Mouse (Mus musculus) layer of hippocampus, adult 2 months (tissue): ENCODE data around the gene Itgal. TPM values are rescaled to one million over a fixed set of nuclear protein-coding genes. Genes with fewer than 3 reads are reported as not detected.

Experiments
- DNase-seq, 2 experiments: peaks; one replicate each; pipeline ENCODE4 v3.0.0; 2022; ENCODE audit warnings: low spot score in 2 of 2
- H3K27ac ChIP-seq: fragments of 200-600 bp; 2 replicates; pipeline ENCODE4 v1.8.1; 2022
- H3K4me3 ChIP-seq: fragments of 200-600 bp; 2 replicates; pipeline ENCODE4 v1.8.1; 2022; ENCODE audit warnings: mild to moderate bottlenecking
- CTCF ChIP-seq: fragments of 200-600 bp; conservative IDR thresholded peaks from 2 replicates; pipeline ENCODE4 v1.8.1; 2022; ENCODE audit warnings: antibody characterized with exemption, mild to moderate bottlenecking, moderate library complexity
- total RNA-seq, 2 experiments: library from RNA; stranded (reverse); gene quantifications; 2 replicates each; pipeline ENCODE4 v1.2.3; 2021

The Itgal gene
- total RNA-seq, 2 experiments from 2014 or later, result 0.20 to 0.36 TPM

- TF ChIP-seq CTCF, result no peak
- H3K27ac ChIP-seq, result no peak overlapping the region
- no peak overlapping the region for H3K4me3 ChIP-seq
- DNase-seq, result no peak
Observed at GRCm38 (mm10) chr7:127289306-127289705, 6.8 kb upstream of the Itgal start.

GRCm38 (mm10) chr7:127290142-127290541, 5.9 kb upstream of the Itgal start:
- Histone ChIP-seq H3K27ac (no peak overlapping the region), H3K4me3 (no peak overlapping the region)
- no peak for DNase-seq
- no peak for TF ChIP-seq CTCF

GRCm38 (mm10) chr7:127296786-127297555, 911 bp downstream of the Itgal start:
- Histone ChIP-seq H3K4me3 (no peak overlapping the region), H3K27ac (no peak overlapping the region)
- TF ChIP-seq CTCF, result no peak
- no peak for DNase-seq

- DNase-seq, result no peak
- TF ChIP-seq CTCF, result no peak
- H3K4me3 ChIP-seq, result no peak overlapping the region
- H3K27ac ChIP-seq, result no peak overlapping the region
Observed at GRCm38 (mm10) chr7:127297586-127298193, 1.6 kb downstream of the Itgal start.

GRCm38 (mm10) chr7:127308431-127308830, 12.4 kb downstream of the Itgal start:
- TF ChIP-seq CTCF, result no peak
- DNase-seq, result no peak
- Histone ChIP-seq H3K27ac (no peak overlapping the region), H3K4me3 (no peak overlapping the region)

GRCm38 (mm10) chr7:127308887-127309286, 12.8 kb downstream of the Itgal start:
- Histone ChIP-seq H3K27ac (no peak overlapping the region), H3K4me3 (no peak overlapping the region)
- DNase-seq, result peak; percentile 53 to 76
- TF ChIP-seq CTCF, result peak; percentile 86

GRCm38 (mm10) chr7:127309951-127310350, 13.9 kb downstream of the Itgal start:
- no peak for TF ChIP-seq CTCF
- Histone ChIP-seq H3K27ac (no peak overlapping the region), H3K4me3 (no peak overlapping the region)
- DNase-seq, result no peak

GRCm38 (mm10) chr7:127313912-127314311, 17.9 kb downstream of the Itgal start:
- DNase-seq, result no peak
- no peak for TF ChIP-seq CTCF
- Histone ChIP-seq H3K27ac (no peak overlapping the region), H3K4me3 (no peak overlapping the region)

- no peak for DNase-seq
- Histone ChIP-seq H3K4me3 (no peak overlapping the region), H3K27ac (no peak overlapping the region)
- TF ChIP-seq CTCF, result no peak
Observed at GRCm38 (mm10) chr7:127321106-127321505, 25.0 kb downstream of the Itgal start.

- no peak overlapping the region for H3K4me3 ChIP-seq
- DNase-seq, result no peak
- peak; percentile 65 for TF ChIP-seq CTCF
- H3K27ac ChIP-seq, result no peak overlapping the region
Observed at GRCm38 (mm10) chr7:127322085-127322484, 26.0 kb downstream of the Itgal start.

- DNase-seq, result no peak
- Histone ChIP-seq H3K4me3 (no peak overlapping the region), H3K27ac (no peak overlapping the region)
- TF ChIP-seq CTCF, result no peak
Observed at GRCm38 (mm10) chr7:127324944-127325343, 28.9 kb downstream of the Itgal start.

- DNase-seq, result no peak
- no peak overlapping the region for H3K27ac ChIP-seq
Observed at GRCm38 (mm10) chr7:127325550-127325949, 29.5 kb downstream of the Itgal start.

GRCm38 (mm10) chr7:127326685-127327084, 30.6 kb downstream of the Itgal start:
- peak; percentile 58 to 74 for DNase-seq
- H3K27ac ChIP-seq, result no peak overlapping the region
- no peak for TF ChIP-seq CTCF
- H3K4me3 ChIP-seq, result no peak overlapping the region

More at GRCm38 (mm10) chr7:127325550-127325949, 29.5 kb downstream of the Itgal start:
- H3K4me3 ChIP-seq, result no peak overlapping the region
- no peak for TF ChIP-seq CTCF

- DNase-seq, result no peak
- no peak overlapping the region for H3K4me3 ChIP-seq
- TF ChIP-seq CTCF, result no peak
- H3K27ac ChIP-seq, result no peak overlapping the region
Observed at GRCm38 (mm10) chr7:127333240-127333639, 37.2 kb downstream of the Itgal start.
